Mouse (Mus musculus): ENCODE measurements around the gene Ift43.

DNA sequence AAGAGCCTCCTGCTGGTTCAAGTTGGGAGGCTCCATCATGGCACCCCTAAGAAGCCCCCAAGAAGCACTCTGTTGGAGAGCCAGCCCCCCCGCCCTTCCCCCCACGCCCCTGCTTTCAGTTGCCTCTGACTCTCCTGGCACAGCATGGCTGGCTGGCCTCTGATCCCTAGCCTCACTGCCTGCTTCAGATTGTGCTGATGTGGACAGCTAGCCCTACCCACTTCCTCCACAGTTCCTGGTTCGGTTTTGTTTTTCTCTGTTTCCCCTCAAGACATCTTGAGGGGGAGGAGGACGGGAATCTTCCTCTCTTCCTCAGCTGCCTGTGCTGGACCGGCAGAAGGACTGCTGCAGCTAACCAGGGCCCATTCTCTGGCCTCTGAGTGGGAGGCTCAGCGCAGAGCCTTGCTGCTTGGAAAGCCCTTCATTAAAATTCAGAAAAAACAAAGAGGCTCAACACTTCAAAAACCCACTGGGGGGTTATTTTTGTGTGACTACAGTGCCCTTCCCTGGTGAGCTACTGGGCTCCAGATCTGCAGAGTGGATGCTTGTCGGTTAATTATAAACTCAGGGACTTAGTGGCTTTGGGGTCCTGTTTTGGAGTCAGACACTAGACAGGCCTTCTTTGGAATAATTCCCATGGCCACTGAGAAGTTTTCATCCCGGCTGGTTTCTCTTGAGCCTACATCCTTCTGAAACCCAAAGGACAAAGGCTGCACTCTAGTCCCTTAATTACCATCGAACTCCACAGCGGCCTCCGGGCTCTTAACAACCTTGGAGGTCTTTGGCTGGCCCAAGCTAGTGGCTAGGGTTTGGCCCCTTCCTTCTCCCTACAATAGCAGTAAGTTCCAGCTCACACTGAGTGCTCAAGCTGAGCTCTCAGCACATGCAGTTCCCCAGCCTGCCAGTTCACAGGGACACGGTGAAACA, 80.8 kb downstream of the Ift43 start:
- TF ChIP-seq CTCF (conservative IDR thresholded peaks at IDR 0.05; ENCODE audit: low read length), result no peak
- no peak for TF ChIP-seq POU5F1 (IDR thresholded peaks at IDR 0.05; ENCODE audit: borderline replicate concordance, low read length)
